ENCODE assay signal across 24 mouse cellular contexts in the genomic region with DNA sequence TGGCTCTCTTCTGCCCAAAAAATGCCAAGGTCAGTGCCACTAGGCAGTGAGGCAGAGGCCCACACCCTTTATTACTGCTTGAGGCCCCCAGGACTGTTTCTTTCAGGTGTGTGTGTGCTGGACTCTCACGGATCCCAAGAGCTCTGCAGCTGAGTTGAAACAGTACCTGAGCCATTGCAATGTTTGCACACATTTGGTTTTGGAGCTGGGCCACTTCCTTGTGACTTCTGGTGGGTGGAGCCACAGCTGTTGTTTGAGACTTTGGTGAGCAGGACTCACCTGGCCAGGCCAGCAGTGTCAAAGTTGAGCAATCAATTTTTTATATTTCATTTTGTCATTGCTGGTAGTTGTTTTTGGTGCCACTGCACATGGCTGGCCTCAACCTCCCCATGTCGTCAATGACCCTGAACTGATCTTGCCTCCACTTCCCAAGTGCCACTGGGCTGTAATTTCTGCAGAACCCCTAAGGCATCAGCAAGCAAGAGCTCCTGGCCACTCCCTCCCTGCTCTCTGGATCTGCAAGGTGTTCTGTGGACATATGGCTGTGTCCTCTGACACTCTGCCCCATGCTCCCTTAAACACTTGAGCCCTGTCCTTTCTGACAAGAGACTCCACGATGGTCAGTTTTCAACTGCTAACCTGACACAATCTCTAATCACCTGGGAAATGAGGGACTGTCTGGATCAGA. TPM values are rescaled to one million over a fixed set of nuclear protein-coding genes. Genes with fewer than 3 reads are reported as not detected.
DNase-seq lines count a peak whose midpoint lies in the region; ATAC-seq and TF ChIP-seq lines count a peak whose summit lies in the region.
"Had no signal": no experiment of that assay in that cellular context is flagged by ENCODE, and none has a peak within 500 bp of the region (broad histone marks: within the 10 kb centered on the region; RNA-seq: fewer than 3 reads in every experiment).

No protein-coding gene starts in this region.

- no peaks in the 10 kb centered on the region for H3K79me2 ChIP-seq in liver, adult 2 months (ENCODE audit: control insufficient read depth, insufficient read depth, low read length)

- 45% methylated on average over 3 of the region's 3 CpGs for WGBS in liver, adult 2 months
- WGBS in liver, embryonic 12.5 days (ENCODE audit: insufficient replicate concordance): 82% methylated on average over 3 of the region's 3 CpGs
- 77% methylated on average over 3 of the region's 3 CpGs for WGBS in liver, postnatal 0 days (ENCODE audit: insufficient replicate concordance)
- 85% methylated on average over 3 of the region's 3 CpGs for WGBS in stomach, embryonic 16.5 days
- WGBS in forebrain, embryonic 15.5 days: 89% methylated on average over 3 of the region's 3 CpGs

- peak; percentile 75 for DNase-seq in liver, adult 2 months (ENCODE audit: extremely low read depth, low read depth, low spot score)
- DNase-seq in liver, postnatal 0 days: peak; percentile 57
- peak; percentile 72 for DNase-seq in lung, postnatal 10 days
- no peak for DNase-seq in B cell, adult 2 months
- DNase-seq in spleen, postnatal 36 days (ENCODE audit: low spot score in 2 of 2): no peak
- DNase-seq: adrenal gland, postnatal 25 days; cerebellum, adult 9-10 months; gastrocnemius, postnatal 25 days; kidney, adult 9 months; kidney, postnatal 14 days; layer of hippocampus, postnatal 36 days; right cerebral cortex, adult 18-20 months; right cerebral cortex, postnatal 4 days had no signal

- TF ChIP-seq POLR2A in liver, adult 2 months (IDR thresholded peaks at IDR 0.05; ENCODE audit: extremely low read depth, insufficient read depth, low read length): no peak

- H3K27me3 ChIP-seq in liver, adult 2 months (ENCODE audit: control insufficient read depth, insufficient read depth, low read length): no peaks in the 10 kb centered on the region
- H3K27me3 ChIP-seq in liver, embryonic 12.5 days (replicated peaks): no peaks in the 10 kb centered on the region
- H3K27me3 ChIP-seq in liver, postnatal 0 days (ENCODE audit: insufficient read depth, low read length): no peaks in the 10 kb centered on the region
- H3K27me3 ChIP-seq in stomach, embryonic 16.5 days (ENCODE audit: control insufficient read depth, insufficient read depth, low read length): no peaks in the 10 kb centered on the region
- no peaks in the 10 kb centered on the region for H3K27me3 ChIP-seq in forebrain, embryonic 15.5 days
- H3K27me3 ChIP-seq: embryonic facial prominence, embryonic 15.5 days; intestine, embryonic 15.5 days; limb, embryonic 15.5 days had no signal

- no peaks in the 10 kb centered on the region for H3K36me3 ChIP-seq in liver, adult 2 months (ENCODE audit: control insufficient read depth, insufficient read depth, low read length)
- peaks cover 72% of the 10 kb centered on the region for H3K36me3 ChIP-seq in liver, embryonic 12.5 days
- peaks cover 9% of the 10 kb centered on the region for H3K36me3 ChIP-seq in liver, postnatal 0 days (replicated peaks; ENCODE audit: insufficient read depth, low read length)
- peaks cover 9% of the 10 kb centered on the region; the same call in 1 of the 2 replicates for H3K36me3 ChIP-seq in stomach, embryonic 16.5 days (ENCODE audit: control insufficient read depth, insufficient read depth, low read length)
- peaks cover 39% of the 10 kb centered on the region for H3K36me3 ChIP-seq in forebrain, embryonic 15.5 days
- H3K36me3 ChIP-seq: intestine, embryonic 15.5 days had no signal

- TF ChIP-seq CTCF in liver, adult 2 months (IDR thresholded peaks at IDR 0.05; ENCODE audit: low read depth, low read length): no peak
- no peak for TF ChIP-seq CTCF in liver, postnatal 0 days (IDR thresholded peaks at IDR 0.05; ENCODE audit: low read depth)

- TF ChIP-seq EP300 in liver, postnatal 0 days (IDR thresholded peaks at IDR 0.05; ENCODE audit: low read depth): no peak

- no peaks in the 10 kb centered on the region for H3K4me1 ChIP-seq in liver, adult 2 months (ENCODE audit: control insufficient read depth, insufficient read depth, low read length)
- no peaks in the 10 kb centered on the region for H3K4me1 ChIP-seq in liver, embryonic 12.5 days
- no peaks in the 10 kb centered on the region for H3K4me1 ChIP-seq in liver, postnatal 0 days (ENCODE audit: insufficient read depth)
- H3K4me1 ChIP-seq in stomach, embryonic 16.5 days (ENCODE audit: control insufficient read depth, insufficient read depth, low read length): no peaks in the 10 kb centered on the region
- H3K4me1 ChIP-seq in forebrain, embryonic 15.5 days: no peaks in the 10 kb centered on the region
- H3K4me1 ChIP-seq: embryonic facial prominence, embryonic 15.5 days; hindbrain, embryonic 10.5 days; intestine, embryonic 15.5 days; limb, embryonic 15.5 days had no signal

- no peak overlapping the region for H3K4me2 ChIP-seq in liver, embryonic 12.5 days
- H3K4me2 ChIP-seq in liver, postnatal 0 days (ENCODE audit: low read depth, low read length): no peak overlapping the region
- no peak overlapping the region for H3K4me2 ChIP-seq in stomach, embryonic 16.5 days (ENCODE audit: low read depth, low read length)
- no peak overlapping the region for H3K4me2 ChIP-seq in forebrain, embryonic 15.5 days (replicated peaks)
- H3K4me2 ChIP-seq: embryonic facial prominence, embryonic 15.5 days; heart, embryonic 11.5 days; intestine, embryonic 15.5 days; limb, embryonic 15.5 days had no signal

- H3K4me3 ChIP-seq in liver, adult 2 months (ENCODE audit: insufficient read depth, low read depth, low read length): no peak overlapping the region
- no peak overlapping the region for H3K4me3 ChIP-seq in liver, embryonic 12.5 days
- no peak overlapping the region for H3K4me3 ChIP-seq in liver, postnatal 0 days (ENCODE audit: low read depth, low read length)
- no peak overlapping the region for H3K4me3 ChIP-seq in stomach, embryonic 16.5 days (replicated peaks; ENCODE audit: low read length)
- H3K4me3 ChIP-seq in forebrain, embryonic 15.5 days: no peak overlapping the region
- H3K4me3 ChIP-seq: embryonic facial prominence, embryonic 15.5 days; hindbrain, embryonic 10.5 days; intestine, embryonic 15.5 days; limb, embryonic 15.5 days had no signal

- no peak overlapping the region for H3K27ac ChIP-seq in liver, adult 2 months (replicated peaks; ENCODE audit: insufficient read depth, low read depth, low read length)
- H3K27ac ChIP-seq in liver, embryonic 12.5 days: no peak overlapping the region
- H3K27ac ChIP-seq in liver, postnatal 0 days (ENCODE audit: low read depth): no peak overlapping the region
- 0 out of 2 replicates have a peak overlapping the region, but pooled peaks have one; percentile 6 for H3K27ac ChIP-seq in stomach, embryonic 16.5 days (ENCODE audit: low read length)
- H3K27ac ChIP-seq in forebrain, embryonic 15.5 days (replicated peaks): no peak overlapping the region
- H3K27ac ChIP-seq: embryonic facial prominence, embryonic 15.5 days; hindbrain, embryonic 10.5 days; intestine, embryonic 15.5 days; limb, embryonic 15.5 days; macrophage had no signal

- no peak overlapping the region for H3K9ac ChIP-seq in liver, adult 2 months (ENCODE audit: low read depth, low read length)
- no peak overlapping the region for H3K9ac ChIP-seq in liver, embryonic 12.5 days
- H3K9ac ChIP-seq in liver, postnatal 0 days (replicated peaks): no peak overlapping the region
- no peak overlapping the region for H3K9ac ChIP-seq in stomach, embryonic 16.5 days (ENCODE audit: low read length)
- H3K9ac ChIP-seq in forebrain, embryonic 15.5 days (replicated peaks): no peak overlapping the region
- H3K9ac ChIP-seq: embryonic facial prominence, embryonic 15.5 days; intestine, embryonic 15.5 days; limb, embryonic 15.5 days had no signal

- H3K9me3 ChIP-seq in liver, embryonic 12.5 days (replicated peaks): no peaks in the 10 kb centered on the region
- H3K9me3 ChIP-seq in liver, postnatal 0 days (ENCODE audit: low read length): no peaks in the 10 kb centered on the region
- no peaks in the 10 kb centered on the region for H3K9me3 ChIP-seq in stomach, embryonic 16.5 days (replicated peaks; ENCODE audit: control insufficient read depth, low read length)
- H3K9me3 ChIP-seq in forebrain, embryonic 15.5 days: no peaks in the 10 kb centered on the region
- H3K9me3 ChIP-seq: embryonic facial prominence, embryonic 15.5 days; hindbrain, embryonic 10.5 days; intestine, embryonic 15.5 days; limb, embryonic 15.5 days had no signal

- ATAC-seq in liver, embryonic 12.5 days: no peak
- ATAC-seq in liver, postnatal 0 days: peak; percentile 68
- ATAC-seq in stomach, embryonic 16.5 days (ENCODE audit: insufficient read depth, low FRiP score): peak; percentile 81; the same call in 1 of the 2 replicates
- no peak for ATAC-seq in forebrain, embryonic 15.5 days (replicated peaks)
- ATAC-seq: hindbrain, embryonic 16.5 days; intestine, embryonic 15.5 days; midbrain, embryonic 16.5 days had no signal

RNA-seq across cellular contexts. Expression of gene Myo9b, which starts 15.8 kb away (rescaled TPM):
- 8.6 and 12.8 TPM in 2 replicates for total RNA-seq in liver, adult 2 months (2014; rRNA removed)
- 6.6 and 7.6 TPM in 2 replicates for polyA plus RNA-seq in liver, adult 2 months (2012; rRNA removed)
- 13.5 and 13.8 TPM in 2 replicates for polyA plus RNA-seq in liver, embryonic 12.5 days (2016; fragmentation: Nextera tagmentation; extraction: Ambion mirVana)
- 3.8 and 5.1 TPM in 2 replicates for polyA plus RNA-seq in liver, postnatal 0 days (2015; fragmentation: Nextera tagmentation; extraction: Ambion mirVana)
- polyA plus RNA-seq in stomach, embryonic 16.5 days (2015; fragmentation: Nextera tagmentation; extraction: Ambion mirVana): 18.7 and 19.1 TPM in 2 replicates
- polyA plus RNA-seq in forebrain, embryonic 15.5 days (2015; fragmentation: Nextera tagmentation; extraction: Ambion mirVana): 20.0 and 21.6 TPM in 2 replicates

RNA-seq across cellular contexts. Expression of gene Haus8, which starts 16.0 kb away (rescaled TPM):
- 4.0 and 5.8 TPM in 2 replicates for total RNA-seq in liver, adult 2 months (2014; rRNA removed)
- 2.1 and 2.8 TPM in 2 replicates for polyA plus RNA-seq in liver, adult 2 months (2012; rRNA removed)
- 60.1 and 62.8 TPM in 2 replicates for polyA plus RNA-seq in liver, embryonic 12.5 days (2016; fragmentation: Nextera tagmentation; extraction: Ambion mirVana)
- polyA plus RNA-seq in liver, postnatal 0 days (2015; fragmentation: Nextera tagmentation; extraction: Ambion mirVana): 16.5 and 18.6 TPM in 2 replicates
- polyA plus RNA-seq in stomach, embryonic 16.5 days (2015; fragmentation: Nextera tagmentation; extraction: Ambion mirVana): 46.4 and 55.4 TPM in 2 replicates
- 53.5 and 56.3 TPM in 2 replicates for polyA plus RNA-seq in forebrain, embryonic 15.5 days (2015; fragmentation: Nextera tagmentation; extraction: Ambion mirVana)

Comparison
In these comparisons a context has a peak if more than half of its experiments do, and no peak if none do; other contexts are left out.
1. ATAC-seq: peak in liver, postnatal 0 days (single experiment) and stomach, embryonic 16.5 days (single experiment); none in liver, embryonic 12.5 days (single experiment) and forebrain, embryonic 15.5 days (single experiment).
2. DNase-seq: peak in liver, adult 2 months (single experiment), liver, postnatal 0 days (single experiment) and lung, postnatal 10 days (single experiment); none in B cell, adult 2 months (0 of 2) and spleen, postnatal 36 days (0 of 2).